Mouse (Mus musculus) cortical plate, adult 2 months (tissue): ENCODE results near the gene Arid1b.

Source experiments
- CTCF ChIP-seq: fragments of 200-500 bp; IDR thresholded peaks from 2 replicates; pipeline ENCODE4 v1.5.1; 2011; ENCODE audit warnings: mild to moderate bottlenecking, control low read depth, low read length; ENCODE audit not compliant: insufficient read depth; ENCODE audit errors: extremely low read depth
- POLR2A ChIP-seq: fragments of 200-500 bp; IDR thresholded peaks from 2 replicates; pipeline ENCODE4 v1.6.1; 2011; ENCODE audit warnings: mild to moderate bottlenecking, low read length, control low read depth; ENCODE audit not compliant: insufficient read depth; ENCODE audit errors: extremely low read depth

- no peak for TF ChIP-seq CTCF
- TF ChIP-seq POLR2A = no peak
These were observed 358.8 kb downstream of the Arid1b start for GRCm38 (mm10) chr17:5352901-5353300.
